Mouse (Mus musculus): ENCODE data around the gene Atxn1. TPM values are rescaled to one million over a fixed set of nuclear protein-coding genes. Genes with fewer than 3 reads are reported as not detected.

The Atxn1 gene
- polyA plus RNA-seq, 1 experiment from 2014 or later, result 8.5 TPM

- no peak overlapping the region; the same call in 1 of the 2 replicates for H3K4me2 ChIP-seq
- no peaks in the 10 kb centered on the region for H3K9me3 ChIP-seq
- no peak overlapping the region for H3K9ac ChIP-seq
- H3K27me3 ChIP-seq, result no peaks in the 10 kb centered on the region
- no peaks in the 10 kb centered on the region for H3K36me3 ChIP-seq
- ATAC-seq (ENCODE audit: borderline replicate concordance, extremely low read depth, low FRiP score, low TSS enrichment), result no peak
- H3K4me3 ChIP-seq, result no peak overlapping the region
- peaks cover 39% of the 10 kb centered on the region for H3K4me1 ChIP-seq
- H3K27ac ChIP-seq, result peak overlapping the region; percentile 46
- WGBS, result 19% methylated on average over 11 of the region's 11 CpGs
Measured at GRCm38 (mm10) chr13:45693534-45693933, 271.3 kb downstream of the Atxn1 start.

GRCm38 (mm10) chr13:45693126-45693525 is 271.7 kb downstream of the Atxn1 start:
- Histone ChIP-seq H3K27me3 (no peaks in the 10 kb centered on the region), H3K4me3 (no peak overlapping the region), H3K9me3 (no peaks in the 10 kb centered on the region), H3K36me3 (no peaks in the 10 kb centered on the region), H3K27ac (peak overlapping the region; percentile 46), H3K4me2 (no peak overlapping the region; the same call in 1 of the 2 replicates), H3K9ac (no peak overlapping the region), H3K4me1 (peaks cover 35% of the 10 kb centered on the region)
- WGBS, result 46% methylated on average over 4 of the region's 4 CpGs
- ATAC-seq (ENCODE audit: borderline replicate concordance, extremely low read depth, low FRiP score, low TSS enrichment), result no peak

- no peak overlapping the region; the same call in 1 of the 2 replicates for H3K27ac ChIP-seq
- no peak for ATAC-seq (ENCODE audit: borderline replicate concordance, extremely low read depth, low FRiP score, low TSS enrichment)
- no peaks in the 10 kb centered on the region for H3K9me3 ChIP-seq
- no peaks in the 10 kb centered on the region for H3K36me3 ChIP-seq
- no peak overlapping the region for H3K4me3 ChIP-seq
- no peak overlapping the region for H3K4me2 ChIP-seq
- H3K4me1 ChIP-seq, result peaks cover 30% of the 10 kb centered on the region
- H3K9ac ChIP-seq, result no peak overlapping the region
- H3K27me3 ChIP-seq, result no peaks in the 10 kb centered on the region
- 23% methylated on average over 9 of the region's 9 CpGs for WGBS
Measured at GRCm38 (mm10) chr13:45692440-45692839, 272.4 kb downstream of the Atxn1 start.

GRCm38 (mm10) chr13:45690426-45690825 is 274.4 kb downstream of the Atxn1 start:
- Histone ChIP-seq H3K9ac (no peak overlapping the region), H3K27me3 (no peaks in the 10 kb centered on the region), H3K4me1 (peaks cover 36% of the 10 kb centered on the region), H3K27ac (no peak overlapping the region), H3K36me3 (no peaks in the 10 kb centered on the region), H3K9me3 (no peaks in the 10 kb centered on the region), H3K4me2 (no peak overlapping the region), H3K4me3 (no peak overlapping the region)
- no peak for ATAC-seq (ENCODE audit: borderline replicate concordance, extremely low read depth, low FRiP score, low TSS enrichment)
- 70% methylated on average over 1 of the region's 1 CpGs for WGBS

- Histone ChIP-seq H3K4me1 (peaks cover 37% of the 10 kb centered on the region), H3K4me2 (no peak overlapping the region), H3K27me3 (no peaks in the 10 kb centered on the region), H3K27ac (no peak overlapping the region), H3K9ac (no peak overlapping the region), H3K36me3 (no peaks in the 10 kb centered on the region), H3K9me3 (no peaks in the 10 kb centered on the region), H3K4me3 (no peak overlapping the region)
- 71% methylated on average over 2 of the region's 2 CpGs for WGBS
- ATAC-seq (ENCODE audit: borderline replicate concordance, extremely low read depth, low FRiP score, low TSS enrichment), result no peak
Measured at GRCm38 (mm10) chr13:45688864-45689263, 275.9 kb downstream of the Atxn1 start.

- WGBS, result 92% methylated on average over 8 of the region's 8 CpGs
- Histone ChIP-seq H3K4me3 (no peak overlapping the region), H3K27ac (no peak overlapping the region), H3K27me3 (no peaks in the 10 kb centered on the region), H3K36me3 (no peaks in the 10 kb centered on the region), H3K4me1 (peaks cover 24% of the 10 kb centered on the region), H3K9ac (no peak overlapping the region), H3K9me3 (no peaks in the 10 kb centered on the region), H3K4me2 (no peak overlapping the region)
- ATAC-seq (ENCODE audit: borderline replicate concordance, extremely low read depth, low FRiP score, low TSS enrichment), result no peak
Measured at GRCm38 (mm10) chr13:45687581-45687980, 277.2 kb downstream of the Atxn1 start.

- no peak for ATAC-seq (ENCODE audit: borderline replicate concordance, extremely low read depth, low FRiP score, low TSS enrichment)
- Histone ChIP-seq H3K36me3 (no peaks in the 10 kb centered on the region), H3K27me3 (no peaks in the 10 kb centered on the region), H3K9me3 (no peaks in the 10 kb centered on the region), H3K27ac (no peak overlapping the region), H3K4me2 (no peak overlapping the region), H3K4me3 (no peak overlapping the region), H3K9ac (no peak overlapping the region), H3K4me1 (peaks cover 23% of the 10 kb centered on the region; the same call in 1 of the 2 replicates)
- 34% methylated on average over 3 of the region's 3 CpGs for WGBS
Measured at GRCm38 (mm10) chr13:45686309-45686582, 278.6 kb downstream of the Atxn1 start.

- Histone ChIP-seq H3K36me3 (no peaks in the 10 kb centered on the region), H3K4me1 (peaks cover 24% of the 10 kb centered on the region), H3K27ac (no peak overlapping the region), H3K9ac (no peak overlapping the region), H3K9me3 (no peaks in the 10 kb centered on the region), H3K4me2 (no peak overlapping the region), H3K4me3 (no peak overlapping the region), H3K27me3 (no peaks in the 10 kb centered on the region)
- no peak for ATAC-seq (ENCODE audit: borderline replicate concordance, extremely low read depth, low FRiP score, low TSS enrichment)
- 72% methylated on average over 7 of the region's 7 CpGs for WGBS
Measured at GRCm38 (mm10) chr13:45685575-45686308, 279.1 kb downstream of the Atxn1 start.

- no peak for ATAC-seq (ENCODE audit: borderline replicate concordance, extremely low read depth, low FRiP score, low TSS enrichment)
- H3K4me3 ChIP-seq, result no peak overlapping the region
Measured at GRCm38 (mm10) chr13:45684891-45685311, 279.9 kb downstream of the Atxn1 start.

GRCm38 (mm10) chr13:45683991-45684390 is 280.8 kb downstream of the Atxn1 start:
- no peaks in the 10 kb centered on the region for H3K9me3 ChIP-seq
- H3K36me3 ChIP-seq, result no peaks in the 10 kb centered on the region
- no peak overlapping the region for H3K4me2 ChIP-seq
- no peak overlapping the region for H3K9ac ChIP-seq
- WGBS, result 72% methylated on average over 3 of the region's 3 CpGs
- no peak overlapping the region for H3K4me3 ChIP-seq
- H3K27me3 ChIP-seq, result no peaks in the 10 kb centered on the region
- no peak for ATAC-seq (ENCODE audit: borderline replicate concordance, extremely low read depth, low FRiP score, low TSS enrichment)
- H3K4me1 ChIP-seq, result peaks cover 27% of the 10 kb centered on the region
- H3K27ac ChIP-seq, result no peak overlapping the region

More at GRCm38 (mm10) chr13:45684891-45685311, 279.9 kb downstream of the Atxn1 start:
- no peak overlapping the region for H3K9ac ChIP-seq
- H3K4me1 ChIP-seq, result peaks cover 27% of the 10 kb centered on the region
- H3K36me3 ChIP-seq, result no peaks in the 10 kb centered on the region
- H3K27me3 ChIP-seq, result no peaks in the 10 kb centered on the region
- WGBS, result 38% methylated on average over 4 of the region's 4 CpGs
- H3K27ac ChIP-seq, result peak overlapping the region; percentile 54
- no peaks in the 10 kb centered on the region for H3K9me3 ChIP-seq
- no peak overlapping the region for H3K4me2 ChIP-seq

GRCm38 (mm10) chr13:45681196-45681595 is 283.6 kb downstream of the Atxn1 start:
- Histone ChIP-seq H3K9ac (no peak overlapping the region), H3K27ac (no peak overlapping the region), H3K4me1 (peaks cover 26% of the 10 kb centered on the region), H3K27me3 (no peaks in the 10 kb centered on the region), H3K4me2 (no peak overlapping the region), H3K9me3 (no peaks in the 10 kb centered on the region), H3K4me3 (no peak overlapping the region), H3K36me3 (no peaks in the 10 kb centered on the region)
- 49% methylated on average over 5 of the region's 5 CpGs for WGBS
- no peak for ATAC-seq (ENCODE audit: borderline replicate concordance, extremely low read depth, low FRiP score, low TSS enrichment)

- peaks cover 22% of the 10 kb centered on the region for H3K4me1 ChIP-seq
- ATAC-seq (ENCODE audit: borderline replicate concordance, extremely low read depth, low FRiP score, low TSS enrichment), result no peak
- 52% methylated on average over 5 of the region's 5 CpGs for WGBS
- no peaks in the 10 kb centered on the region for H3K27me3 ChIP-seq
- H3K9me3 ChIP-seq, result no peaks in the 10 kb centered on the region
- H3K9ac ChIP-seq, result no peak overlapping the region
- no peak overlapping the region for H3K27ac ChIP-seq
- no peaks in the 10 kb centered on the region for H3K36me3 ChIP-seq
- no peak overlapping the region for H3K4me3 ChIP-seq
- H3K4me2 ChIP-seq, result no peak overlapping the region
Measured at GRCm38 (mm10) chr13:45680651-45681050, 284.2 kb downstream of the Atxn1 start.

All from lung, embryonic 15.5 days (tissue).